Mouse (Mus musculus) liver (tissue): Measurements from ENCODE around the gene Gper1.

Source experiments
- DNase-seq: peaks from one replicate; pipeline ENCODE4 v3.0.0-alpha.2; 2020; ENCODE audit warnings: mixed read lengths

Gene Gper1

DNA sequence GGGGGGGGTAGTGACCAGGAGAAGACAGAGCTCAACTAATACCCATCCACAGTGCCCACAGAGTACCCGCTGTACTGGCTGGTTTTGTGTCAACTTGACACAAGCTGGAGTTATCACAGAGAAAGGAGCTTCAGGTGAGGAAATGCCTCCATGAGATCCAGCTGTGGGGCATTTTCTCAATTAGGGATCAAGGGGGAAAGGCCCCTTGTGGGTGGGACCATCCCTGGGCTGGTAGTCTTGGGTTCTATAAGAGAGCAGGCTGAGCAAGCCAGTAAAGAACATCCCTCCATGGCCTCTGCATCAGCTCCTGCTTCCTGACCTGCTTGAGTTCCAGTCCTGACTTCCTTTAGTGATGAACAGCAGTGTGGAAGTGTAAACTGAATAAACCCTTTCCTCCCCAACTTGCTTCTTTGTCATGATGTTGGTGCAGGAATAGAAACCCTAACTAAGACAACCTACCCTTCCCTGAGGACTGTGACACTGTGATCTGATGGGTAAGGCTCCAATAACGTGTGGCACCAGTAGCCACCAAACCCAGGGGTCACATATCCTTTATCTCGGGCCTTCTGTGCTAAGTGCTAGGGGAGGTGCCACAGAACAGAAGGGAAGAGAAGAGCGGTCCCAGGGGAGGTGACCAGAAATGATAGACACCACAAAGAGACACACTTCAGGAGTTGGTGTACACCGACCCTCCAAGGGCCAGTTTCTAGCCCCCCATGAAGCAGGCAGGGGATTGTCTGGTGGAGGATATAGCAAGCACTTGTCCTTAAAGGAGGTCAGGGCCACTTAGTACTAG lies 32.4 kb upstream of the Gper1 start:
- peak; percentile 58 for DNase-seq

DNA sequence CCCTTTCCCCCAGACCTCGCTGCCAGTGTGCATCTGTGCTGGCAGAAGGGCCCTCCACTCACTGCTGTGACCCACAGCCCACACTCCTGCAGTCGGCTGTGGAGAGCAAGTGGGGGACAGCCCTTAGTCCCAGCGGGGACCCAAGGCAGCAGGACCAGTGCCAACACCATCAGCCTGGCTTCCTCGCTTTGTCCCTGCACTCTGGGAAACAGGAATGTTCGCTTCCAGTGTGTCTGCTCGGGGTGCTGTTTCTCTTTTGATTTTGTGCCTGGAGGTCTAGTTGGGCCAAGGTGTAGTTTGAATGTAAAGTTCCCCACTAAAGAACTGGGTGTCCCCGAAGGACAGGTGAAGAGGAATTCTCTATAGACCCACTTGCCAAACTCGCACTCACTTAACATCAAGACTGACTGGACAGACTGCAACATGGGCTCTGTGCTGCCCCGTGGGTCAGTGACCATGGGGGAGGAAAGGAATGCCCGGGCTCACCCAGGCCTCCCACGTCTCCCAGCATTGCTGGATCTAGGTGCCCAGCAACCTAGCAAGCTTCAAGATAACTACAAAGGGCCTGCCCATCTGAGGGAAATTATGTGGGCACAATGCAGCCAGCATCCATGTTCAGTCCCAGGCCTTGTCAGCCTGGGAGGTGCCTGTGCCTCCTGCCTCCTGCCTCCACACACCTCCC lies 31.5 kb upstream of the Gper1 start:
- DNase-seq = no peak

DNA sequence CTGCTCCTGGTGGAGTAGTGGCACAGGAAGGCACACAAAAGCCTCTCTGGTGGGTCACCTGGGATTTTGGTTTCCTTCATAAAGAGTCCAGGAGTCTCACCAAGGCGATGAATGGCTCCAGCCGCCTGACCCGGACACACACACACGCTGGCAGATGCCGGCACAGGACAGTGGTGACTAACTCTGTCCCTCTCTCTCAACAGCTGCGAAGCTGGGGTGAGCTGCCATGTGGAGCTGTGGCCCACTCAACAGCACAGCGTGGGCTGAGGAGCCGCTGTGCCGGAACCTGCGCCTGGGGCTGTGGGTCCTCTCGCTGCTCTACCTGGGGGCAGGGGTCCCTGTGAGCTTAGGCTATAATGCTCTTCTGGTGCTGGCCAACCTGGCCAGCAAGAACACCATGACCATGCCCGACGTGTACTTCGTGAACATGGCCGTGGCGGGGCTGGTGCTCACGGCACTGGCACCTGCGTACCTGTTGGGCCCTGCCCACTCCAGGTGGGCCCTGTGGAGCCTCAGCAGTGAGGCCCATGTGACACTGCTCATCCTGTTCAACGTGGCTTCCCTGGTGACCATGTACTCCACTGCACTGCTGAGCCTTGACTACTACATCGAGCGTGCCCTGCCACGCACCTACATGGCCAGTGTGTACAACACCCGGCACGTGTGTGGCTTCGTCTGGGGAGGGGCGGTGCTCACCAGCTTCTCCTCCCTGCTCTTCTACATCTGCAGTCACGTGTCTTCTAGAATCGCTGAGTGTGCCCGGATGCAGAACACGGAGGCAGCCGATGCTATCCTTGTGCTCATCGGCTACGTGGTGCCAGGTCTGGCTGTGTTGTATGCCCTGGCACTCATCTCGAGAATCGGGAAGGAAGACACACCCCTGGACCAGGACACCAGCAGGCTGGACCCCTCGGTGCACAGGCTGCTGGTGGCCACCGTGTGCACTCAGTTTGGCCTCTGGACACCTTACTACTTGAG lies 30.4 kb upstream of the Gper1 start:
- no peak for DNase-seq

DNA sequence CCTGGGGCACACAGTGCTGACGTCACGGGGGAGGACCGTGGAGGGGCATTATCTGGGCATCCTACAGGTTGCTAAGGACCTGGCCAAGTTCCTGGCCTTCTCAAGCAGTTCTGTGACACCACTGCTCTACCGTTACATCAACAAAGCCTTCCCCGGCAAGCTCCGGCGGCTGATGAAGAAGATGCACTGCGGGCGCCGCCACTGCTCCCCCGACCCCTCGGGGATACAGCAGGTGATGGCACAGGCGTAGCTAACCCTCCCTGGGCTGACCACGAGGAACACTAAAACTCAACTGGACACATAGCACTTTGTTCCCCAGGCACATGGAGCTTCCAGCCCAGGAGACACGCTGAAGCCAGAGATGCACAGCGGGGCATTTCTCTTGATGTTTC lies 29.8 kb upstream of the Gper1 start:
- DNase-seq = no peak

DNA sequence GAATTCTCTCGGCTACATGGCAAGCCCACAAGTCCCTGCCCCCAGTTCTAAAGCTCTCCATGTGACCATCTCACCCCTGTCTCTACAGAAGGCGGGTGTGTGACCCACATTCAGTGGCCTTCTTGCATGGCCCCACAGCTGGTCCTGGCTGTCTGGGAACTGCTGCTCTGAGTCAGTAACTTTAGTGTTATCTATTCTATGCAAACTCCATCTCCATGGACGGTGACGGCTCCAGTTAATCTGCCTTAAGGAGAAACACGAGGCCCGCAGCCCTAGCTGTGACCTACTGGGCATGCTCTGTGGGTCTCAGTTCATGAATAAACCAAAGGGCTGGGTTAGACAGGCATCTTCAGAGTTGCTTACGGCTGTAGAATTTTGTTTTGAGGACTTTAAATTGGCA lies 28.6 kb upstream of the Gper1 start:
- peak; percentile 83 for DNase-seq

DNA sequence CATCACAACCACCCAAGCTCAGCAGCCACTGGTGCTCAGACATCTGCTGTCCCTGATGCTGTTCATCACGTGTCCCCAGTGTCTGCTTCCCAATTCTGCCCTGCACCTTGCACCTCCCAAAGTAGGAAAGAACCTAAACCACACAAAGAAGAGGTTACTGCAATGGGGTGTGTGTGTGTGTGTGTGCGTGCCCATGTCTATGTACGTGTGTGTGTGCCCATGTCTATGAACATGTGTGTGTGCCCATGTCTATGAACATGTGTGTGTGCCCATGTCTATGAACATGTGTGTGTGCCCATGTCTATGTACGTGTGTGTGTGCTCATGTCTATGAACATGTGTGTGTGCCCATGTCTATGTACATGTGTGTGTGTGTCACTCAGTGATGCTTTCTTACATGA lies 27.4 kb upstream of the Gper1 start:
- no peak for DNase-seq

DNA sequence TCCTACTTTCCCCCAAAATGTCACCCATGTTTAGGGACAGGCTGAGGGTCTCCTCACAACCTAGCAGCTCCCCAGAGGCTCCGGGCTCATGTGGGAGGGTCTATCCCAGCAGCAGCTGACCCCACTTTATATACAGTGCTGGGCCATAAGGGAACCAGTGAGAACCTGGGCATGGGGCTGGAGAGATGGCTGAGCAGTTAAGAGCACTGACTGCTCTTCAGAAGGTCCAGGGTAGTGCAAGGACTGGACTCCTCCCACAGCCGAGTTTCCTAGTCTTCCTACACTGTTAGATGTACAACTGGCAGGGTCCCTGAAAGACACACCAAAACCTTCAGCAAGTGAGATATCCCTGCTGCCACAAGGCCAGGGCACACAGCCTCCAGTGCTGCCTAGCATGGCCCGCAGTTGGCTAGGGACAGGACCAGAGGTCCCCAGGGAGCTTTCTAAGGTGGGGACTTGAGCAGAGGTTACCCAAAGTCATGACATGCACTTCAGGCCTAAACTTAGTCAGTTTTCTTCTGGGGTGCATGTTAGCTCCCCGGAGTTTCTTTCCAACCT lies 25.5 kb upstream of the Gper1 start:
- no peak for DNase-seq

DNA sequence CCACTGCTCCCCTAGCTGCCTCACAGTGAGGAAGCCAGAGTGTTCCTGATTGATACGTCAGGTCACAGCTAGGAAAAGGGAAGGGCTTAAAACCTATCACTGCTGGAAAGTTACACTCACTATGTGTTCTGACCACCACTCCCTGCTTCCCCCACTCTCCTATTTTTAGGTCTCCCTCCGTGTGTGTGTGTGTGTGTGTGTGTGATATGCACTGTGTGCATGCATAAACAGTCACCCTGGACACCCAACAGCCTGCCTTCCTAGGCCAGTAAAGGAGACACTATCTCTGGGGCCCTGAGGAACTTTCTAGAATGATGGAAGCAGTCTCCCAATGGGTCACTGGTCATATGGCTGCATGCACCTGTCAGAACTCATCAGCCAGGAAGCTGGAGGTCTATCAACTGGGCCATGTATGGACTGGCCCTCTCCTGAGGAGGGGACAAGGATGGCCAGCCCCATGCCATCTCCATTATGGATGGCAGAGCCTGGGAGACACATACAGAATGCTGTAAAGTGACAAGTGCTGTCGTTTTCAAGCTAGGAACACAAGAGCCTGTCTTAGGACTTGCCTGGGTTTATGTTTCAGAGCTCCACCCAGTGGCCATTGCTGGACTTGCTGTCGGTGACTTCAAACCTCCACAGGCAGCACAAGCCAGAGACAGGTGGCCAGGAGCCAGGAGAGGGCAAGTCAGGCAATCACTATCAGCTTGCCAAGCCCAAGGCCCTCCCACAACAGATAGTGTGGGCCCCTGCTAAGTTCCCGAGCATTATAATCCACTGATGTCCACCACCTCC lies 24.8 kb upstream of the Gper1 start:
- DNase-seq = peak; percentile 93

DNA sequence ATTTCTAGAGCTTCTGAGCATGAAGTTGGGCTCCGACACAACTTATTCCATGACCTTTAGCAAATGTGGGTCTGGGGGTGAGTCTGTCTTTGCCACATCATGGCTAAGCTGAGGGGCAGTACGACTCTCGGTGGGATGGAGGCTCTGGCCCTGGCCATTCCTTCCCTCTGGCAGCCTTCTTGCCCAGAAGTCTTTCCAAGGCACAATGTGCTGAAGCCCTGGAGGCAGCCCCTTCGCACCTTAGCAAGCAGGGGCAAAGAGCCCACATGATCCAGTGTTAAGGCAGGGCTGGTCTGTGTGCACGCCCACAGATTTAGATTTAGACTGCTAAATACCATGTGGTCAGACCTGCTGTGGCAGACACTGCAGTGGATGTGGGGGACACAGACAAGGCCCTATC lies 24.2 kb upstream of the Gper1 start:
- no peak for DNase-seq

DNA sequence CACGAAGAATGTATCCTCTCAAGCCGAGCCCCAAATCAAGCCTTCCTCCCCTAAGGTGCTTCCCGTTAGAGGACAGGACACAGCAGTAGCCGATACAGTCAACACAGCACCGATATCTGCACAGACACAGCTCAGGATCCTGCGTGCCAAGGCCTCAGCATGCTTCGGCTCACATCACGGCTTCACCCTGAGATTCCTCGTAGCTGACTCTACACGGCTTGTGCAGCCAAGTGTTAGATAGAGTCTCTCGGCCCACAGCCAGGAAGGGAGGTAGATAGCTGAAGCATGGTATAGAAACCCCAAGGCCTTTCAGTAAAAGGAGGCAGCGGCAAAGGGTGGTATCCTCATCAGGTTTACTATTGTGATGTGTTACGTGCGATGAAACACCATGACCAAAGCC lies 23.0 kb upstream of the Gper1 start:
- DNase-seq = no peak

DNA sequence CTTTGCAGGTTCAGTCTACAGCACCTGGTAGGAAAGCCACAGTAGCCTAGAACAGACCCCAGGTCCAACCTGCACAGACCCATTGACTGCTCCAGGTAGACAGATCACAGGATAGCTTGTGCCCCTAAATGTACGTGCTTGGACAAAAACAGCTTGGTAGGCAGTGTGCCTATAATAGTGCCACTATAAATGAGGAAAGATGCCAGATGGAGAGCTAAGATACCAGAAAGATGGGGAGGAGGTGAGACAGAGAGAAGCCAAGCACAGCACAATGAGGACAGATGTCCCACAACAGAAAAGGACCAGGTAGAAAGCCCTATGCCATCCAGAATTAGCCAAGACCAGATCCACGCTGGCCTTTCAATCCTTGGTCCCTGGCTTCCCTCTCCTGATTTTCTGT lies 20.8 kb upstream of the Gper1 start:
- no peak for DNase-seq

DNA sequence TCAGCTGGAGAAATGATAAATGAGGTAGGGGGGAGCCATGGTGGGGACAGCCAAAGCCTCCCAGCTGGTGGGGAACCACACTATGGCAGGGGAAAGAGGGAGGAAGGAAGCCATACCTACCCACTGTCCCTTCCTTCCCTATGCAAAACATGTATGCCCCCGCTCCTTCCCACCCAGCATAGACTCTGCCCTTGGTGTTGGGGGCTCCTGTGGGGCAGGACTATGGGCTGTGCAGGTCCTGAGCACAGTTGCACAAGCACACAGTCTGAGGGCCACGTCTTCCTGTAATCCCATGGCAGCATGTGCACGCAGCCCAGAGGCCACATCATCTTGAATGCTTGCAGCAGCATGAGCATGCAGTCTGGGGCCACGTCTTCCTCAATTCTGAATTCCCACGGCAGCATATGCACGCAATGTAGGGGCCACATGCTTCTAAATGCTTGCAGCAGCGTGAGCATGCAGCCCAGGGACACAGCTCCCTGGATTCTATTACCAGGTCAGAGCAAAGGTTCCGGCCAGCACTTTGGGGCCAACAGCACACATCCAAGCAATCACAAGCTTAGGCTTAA lies 19.2 kb upstream of the Gper1 start:
- no peak for DNase-seq

DNA sequence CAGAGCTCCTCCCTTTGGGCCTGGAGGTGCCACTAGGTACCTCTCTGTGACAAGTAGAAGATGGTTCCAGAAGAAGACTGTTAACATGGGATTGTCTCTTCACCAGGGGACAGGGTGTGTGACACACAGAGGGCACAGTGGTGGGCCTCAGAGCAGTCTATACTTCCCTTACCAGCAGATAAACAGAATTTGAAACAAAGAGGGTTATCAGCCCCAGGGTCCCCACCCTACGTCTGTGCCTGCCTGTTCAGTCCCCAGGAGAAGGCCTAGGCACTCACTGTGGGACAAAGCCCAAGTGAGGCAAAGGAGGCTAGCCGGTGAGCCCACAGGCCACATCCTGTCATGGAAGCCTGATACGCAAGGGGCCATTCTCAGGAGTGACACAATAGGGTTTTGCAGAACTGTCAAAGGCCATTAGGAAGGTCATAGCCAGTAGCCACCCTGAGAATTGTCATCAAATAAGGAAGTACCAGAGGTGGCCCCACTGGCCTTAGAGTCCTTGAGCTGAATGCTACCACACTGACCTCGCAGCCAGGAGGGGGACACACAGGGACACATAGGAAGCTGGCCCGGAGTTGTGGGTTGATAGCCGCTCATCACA lies 18.1 kb upstream of the Gper1 start, which contains the start of gene C130050O18Rik:
Gene C130050O18Rik, plus strand, starts transcription at position 480 of the 601 bp plus-strand sequence.
- DNase-seq = no peak

DNA sequence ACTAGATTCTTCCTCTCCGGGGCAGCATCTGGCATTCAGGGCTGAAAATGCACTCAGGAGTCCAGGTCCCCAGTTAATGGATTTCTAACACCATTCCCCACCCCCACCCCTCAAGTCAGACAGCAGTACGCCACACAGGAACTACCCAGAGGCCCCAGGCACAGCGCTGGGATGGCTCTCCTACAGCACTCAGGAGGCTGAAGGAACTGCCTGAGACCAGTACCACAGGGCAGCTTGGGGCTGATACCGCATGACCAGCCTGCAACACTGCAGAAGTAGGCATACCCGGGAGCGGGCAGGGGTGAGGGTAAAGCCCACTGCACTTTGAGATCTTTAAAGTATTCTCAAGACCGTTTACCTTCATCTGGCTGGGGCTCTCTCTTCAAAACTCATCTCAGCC lies 17.5 kb upstream of the Gper1 start:
- no peak for DNase-seq

DNA sequence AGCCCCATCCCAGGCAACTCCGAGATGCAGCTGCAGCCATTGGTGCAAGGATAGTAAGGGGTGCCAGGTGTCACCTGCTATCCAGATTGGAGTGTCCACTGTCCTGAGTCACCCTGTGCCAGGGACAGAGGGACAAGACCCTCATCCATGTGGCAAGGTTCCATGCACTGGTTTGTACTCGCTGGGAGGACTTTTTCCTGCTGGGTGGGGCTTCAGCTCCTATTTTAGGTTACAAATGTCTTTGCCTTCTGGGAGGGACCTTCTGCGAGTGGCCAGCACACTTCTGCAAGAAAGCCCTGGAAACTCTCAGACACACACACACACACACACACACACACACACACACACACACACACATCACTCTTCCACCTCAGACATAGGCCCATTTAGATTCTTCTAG lies 17.0 kb upstream of the Gper1 start:
- no peak for DNase-seq

DNA sequence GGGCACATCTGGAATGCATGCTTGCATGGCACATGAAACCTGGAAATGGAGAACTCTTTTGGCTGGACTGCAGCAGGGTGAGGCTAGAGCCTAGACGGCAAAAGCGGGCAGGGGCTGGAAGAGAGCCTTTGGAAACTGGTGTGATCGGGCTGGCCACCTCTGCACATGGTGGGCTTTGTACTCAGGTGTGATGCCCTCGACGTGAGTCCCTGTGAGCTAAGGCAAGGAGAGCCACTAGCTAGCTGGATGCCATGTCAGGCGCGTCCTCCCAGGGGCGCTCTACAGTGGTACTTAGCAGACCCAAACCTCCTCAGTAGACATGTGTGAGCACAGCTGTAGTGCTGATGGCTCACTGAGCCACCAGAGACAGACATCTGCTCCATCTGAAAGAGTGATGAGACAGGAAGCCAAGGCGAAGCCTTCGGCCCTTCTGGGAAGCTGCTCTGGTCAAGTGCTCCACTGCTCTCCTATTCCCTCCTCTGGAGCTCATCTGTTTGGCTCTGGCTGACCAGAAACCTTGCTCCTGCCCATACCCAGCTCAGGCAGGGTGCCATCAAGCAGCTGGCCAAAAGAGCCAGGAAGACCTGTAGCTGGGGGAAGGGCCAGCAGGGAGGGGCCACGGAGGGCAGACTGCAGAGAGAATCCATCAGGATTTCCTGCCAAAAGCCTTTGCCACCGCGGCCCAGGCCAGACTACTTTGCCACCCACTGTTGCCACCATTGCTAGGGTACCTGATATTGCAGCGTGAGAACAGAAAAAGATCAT lies 15.6 kb upstream of the Gper1 start:
- no peak for DNase-seq

DNA sequence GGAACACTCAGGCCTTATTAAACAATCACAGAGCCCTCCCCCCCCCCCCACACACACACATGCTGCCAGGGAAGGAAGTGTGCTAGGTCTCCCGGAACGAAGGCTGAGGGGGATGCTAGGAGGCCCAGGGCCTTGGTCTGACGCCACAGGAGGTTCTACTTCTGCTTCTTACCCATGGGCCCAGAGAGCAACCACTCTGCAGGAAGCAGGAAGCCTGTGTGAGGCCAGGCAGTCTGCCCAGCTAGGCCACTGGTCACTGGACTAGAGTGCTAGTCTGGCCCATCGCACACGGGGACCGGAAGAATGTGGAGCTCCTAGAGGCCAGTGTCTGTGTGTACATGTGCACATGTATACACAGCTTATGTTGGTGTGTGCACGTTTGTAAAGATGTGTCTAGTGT lies 14.4 kb upstream of the Gper1 start:
- no peak for DNase-seq

DNA sequence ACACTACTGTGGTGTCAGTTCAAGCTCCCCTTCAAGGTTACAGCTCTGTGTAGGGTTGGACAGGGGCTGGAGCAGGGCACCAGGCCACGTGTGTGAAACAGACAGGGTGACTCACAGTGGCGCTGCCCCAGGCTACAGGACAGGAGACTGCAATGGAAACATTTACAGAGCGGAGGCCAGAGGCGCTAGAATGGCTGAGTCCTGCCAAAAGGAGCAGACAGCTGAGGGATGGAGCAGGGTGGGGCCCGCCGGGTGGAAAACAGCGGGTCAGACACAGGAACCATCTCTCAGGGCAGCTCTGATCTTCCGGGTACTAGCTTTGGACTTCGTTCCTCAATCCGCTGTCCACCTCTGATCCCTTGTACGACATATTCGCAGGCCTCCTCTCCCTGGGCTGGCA lies 13.5 kb upstream of the Gper1 start:
- DNase-seq = no peak

DNA sequence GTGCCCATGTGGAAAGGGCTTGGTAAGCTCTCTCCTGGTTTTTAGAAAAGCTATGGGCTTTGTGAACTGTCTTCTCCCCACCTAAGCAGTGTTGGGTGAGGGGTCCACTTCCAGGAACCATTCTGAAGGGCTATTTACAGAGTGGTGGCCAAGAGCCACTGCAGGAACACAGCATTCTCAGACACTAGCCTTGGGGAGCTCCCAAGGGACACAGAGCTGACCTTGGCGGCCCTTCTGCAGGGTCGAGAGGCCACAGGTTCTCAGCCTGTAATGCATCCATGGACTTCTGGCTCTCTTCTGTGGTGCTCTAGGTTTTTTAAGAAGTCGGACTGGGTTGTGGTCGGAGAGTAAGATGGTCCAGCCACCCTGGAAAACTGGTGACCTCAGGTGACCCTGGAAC lies 12.9 kb upstream of the Gper1 start:
- no peak for DNase-seq

DNA sequence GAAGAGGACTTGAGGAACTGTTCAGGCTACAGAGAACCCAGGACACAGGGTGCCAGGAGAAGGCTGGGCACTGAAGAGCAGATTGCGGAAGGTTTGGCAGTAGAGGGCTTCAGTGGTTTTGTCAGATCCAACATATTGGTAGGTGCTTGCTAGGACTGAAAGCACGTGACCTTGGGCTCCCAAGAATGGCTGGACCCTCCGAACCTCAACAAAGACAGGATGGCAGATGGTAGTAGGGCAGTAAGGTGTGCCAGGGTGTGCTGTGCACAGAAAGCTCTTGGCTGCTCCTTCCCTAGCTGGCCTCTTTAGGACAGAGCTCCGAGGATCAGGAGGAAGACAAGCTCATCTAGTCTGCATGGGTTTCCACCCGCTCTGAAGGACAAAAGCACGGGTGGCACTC lies 11.8 kb upstream of the Gper1 start:
- DNase-seq = no peak
